Mouse (Mus musculus): ENCODE measurements around the gene Mb.

- TF ChIP-seq CTCF (IDR thresholded peaks at IDR 0.05; ENCODE audit: control insufficient read depth, insufficient read depth, low read length) = no peak
- TF ChIP-seq POLR2A (IDR thresholded peaks at IDR 0.05; ENCODE audit: borderline replicate concordance, control insufficient read depth, low read depth, low read length) = no peak
Measured at GRCm38 (mm10) chr15:77085818-77086217, 35.3 kb upstream of the Mb start.
